ENCODE assay signal across 8 mouse cellular contexts in genomic region chr7:88343828-88344227, GRCm38 (mm10).
DNase-seq lines count a peak whose midpoint lies in the region; ATAC-seq lines count a peak whose summit lies in the region.

No protein-coding gene starts in this region.

- peak; percentile 34; the same call in 1 of the 2 replicates for ATAC-seq in midbrain, embryonic 12.5 days (ENCODE audit: low FRiP score, low read depth)
- no peak for ATAC-seq in midbrain, embryonic 14.5 days (ENCODE audit: low FRiP score, low TSS enrichment)

- no peak for DNase-seq in midbrain, embryonic 14.5 days
- peak; percentile 7 for DNase-seq in T-cell, adult 2 months (ENCODE audit: low spot score)
- peak; percentile 3 to 35 for DNase-seq in kidney, postnatal 25 days
- peak; percentile 22 for DNase-seq in thymus, postnatal 14 days
- DNase-seq in adrenal gland, postnatal 4 days (ENCODE audit: low spot score in 2 of 2), result no peak
- DNase-seq in cerebellum, adult 9-11 months, result no peak
- no peak for DNase-seq in cerebellum, adult 18-20 months

- H3K27me3 ChIP-seq in midbrain, embryonic 12.5 days, result no peaks in the 10 kb centered on the region
- H3K27me3 ChIP-seq in midbrain, embryonic 14.5 days (ENCODE audit: control insufficient read depth, insufficient read depth, low read length), result no peaks in the 10 kb centered on the region

- no peak overlapping the region for H3K4me3 ChIP-seq in midbrain, embryonic 12.5 days
- H3K4me3 ChIP-seq in midbrain, embryonic 14.5 days (replicated peaks; ENCODE audit: low read depth, low read length), result no peak overlapping the region

- no peaks in the 10 kb centered on the region for H3K4me1 ChIP-seq in midbrain, embryonic 12.5 days
- no peaks in the 10 kb centered on the region for H3K4me1 ChIP-seq in midbrain, embryonic 14.5 days (ENCODE audit: control insufficient read depth, insufficient read depth, low read length)

- no peak overlapping the region for H3K9ac ChIP-seq in midbrain, embryonic 12.5 days (replicated peaks)
- no peak overlapping the region for H3K9ac ChIP-seq in midbrain, embryonic 14.5 days (replicated peaks; ENCODE audit: low read length)

- no peak overlapping the region for H3K4me2 ChIP-seq in midbrain, embryonic 12.5 days (replicated peaks)
- H3K4me2 ChIP-seq in midbrain, embryonic 14.5 days (ENCODE audit: low read length), result no peak overlapping the region

- H3K27ac ChIP-seq in midbrain, embryonic 12.5 days (replicated peaks), result no peak overlapping the region
- H3K27ac ChIP-seq in midbrain, embryonic 14.5 days (replicated peaks; ENCODE audit: low read depth, low read length), result no peak overlapping the region

- no peaks in the 10 kb centered on the region for H3K36me3 ChIP-seq in midbrain, embryonic 12.5 days
- no peaks in the 10 kb centered on the region for H3K36me3 ChIP-seq in midbrain, embryonic 14.5 days (ENCODE audit: control insufficient read depth, insufficient read depth, low read length)

- H3K9me3 ChIP-seq in midbrain, embryonic 12.5 days, result no peaks in the 10 kb centered on the region
- H3K9me3 ChIP-seq in midbrain, embryonic 14.5 days (ENCODE audit: control insufficient read depth, low read length), result no peaks in the 10 kb centered on the region

Comparison
In these comparisons a context has a peak if more than half of its experiments do, and no peak if none do; other contexts are left out.
1. DNase-seq: peak in T-cell, adult 2 months (single experiment), kidney, postnatal 25 days (2 of 2) and thymus, postnatal 14 days (single experiment); none in midbrain, embryonic 14.5 days (single experiment), adrenal gland, postnatal 4 days (0 of 2), cerebellum, adult 9-11 months (single experiment) and cerebellum, adult 18-20 months (0 of 2).